Mouse (Mus musculus) bone marrow macrophage, adult 2 months (primary cell): ENCODE results near the gene Nfe2.

ENCODE experiments used
- CTCF ChIP-seq: IDR thresholded peaks from 2 replicates; pipeline ENCODE4 v1.5.1; 2012; ENCODE audit warnings: low read depth, mild to moderate bottlenecking, low read length, moderate library complexity
- POLR2A ChIP-seq: IDR thresholded peaks from 2 replicates; pipeline ENCODE4 v1.6.1; 2012; ENCODE audit warnings: mild to moderate bottlenecking, low read depth, low read length, borderline replicate concordance

DNA sequence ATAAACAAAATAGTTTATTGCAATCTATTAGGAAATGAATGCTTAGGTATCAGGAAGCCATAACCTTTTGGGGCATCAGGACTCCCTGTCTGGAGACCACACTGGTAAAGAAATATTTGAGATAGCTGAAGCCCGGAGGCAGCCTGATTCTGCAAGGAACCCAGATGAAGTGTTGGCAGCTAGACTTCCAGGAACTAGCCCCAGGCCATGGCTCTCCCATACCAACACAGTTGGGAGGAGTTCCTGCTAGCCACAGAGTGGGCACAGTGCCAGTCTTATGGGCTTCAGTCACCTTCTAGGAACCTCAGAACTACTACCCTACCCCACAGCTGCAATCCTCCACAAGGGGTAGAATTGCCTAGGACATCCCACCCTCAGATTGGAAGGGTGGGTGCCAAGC is 1.8 kb upstream of the Nfe2 start:
- TF ChIP-seq CTCF (no peak), POLR2A (no peak)
